Comparison of ENCODE assay signal across 16 mouse cellular contexts in the genomic region with DNA sequence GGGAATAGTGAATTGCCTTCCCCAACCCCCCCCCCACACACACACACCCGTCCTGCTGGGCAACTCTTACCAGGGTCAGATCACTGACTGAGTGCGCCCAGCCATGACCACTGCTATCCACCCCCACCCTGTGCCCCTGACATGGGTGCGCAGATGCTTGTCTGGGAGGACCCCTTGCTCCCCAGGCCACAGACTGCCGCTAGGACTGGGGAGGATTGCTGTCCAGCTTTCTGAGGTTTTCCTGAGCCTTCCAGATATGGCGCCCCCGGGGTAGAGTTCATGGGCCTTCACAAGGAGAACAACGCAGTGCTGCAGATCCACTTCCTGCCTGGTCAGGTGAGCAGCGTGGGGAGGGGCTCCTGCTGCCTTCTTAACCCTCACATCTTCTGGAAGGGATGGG. TPM values are rescaled to one million over a fixed set of nuclear protein-coding genes. Genes with fewer than 3 reads are reported as not detected.
DNase-seq lines count a peak whose midpoint lies in the region; ATAC-seq and TF ChIP-seq lines count a peak whose summit lies in the region.
"Had no signal": no experiment of that assay in that cellular context is flagged by ENCODE, and none has a peak within 500 bp of the region (broad histone marks: within the 10 kb centered on the region; RNA-seq: fewer than 3 reads in every experiment).

No protein-coding gene starts in this region.

- no peak for TF ChIP-seq POLR2A in liver, adult 2 months (IDR thresholded peaks at IDR 0.05; ENCODE audit: extremely low read depth, insufficient read depth, low read length)
- TF ChIP-seq POLR2A in small intestine, adult 2 months (IDR thresholded peaks at IDR 0.05; ENCODE audit: low read depth, low read length): no peak

- H3K9me3 ChIP-seq in liver, embryonic 11.5 days (ENCODE audit: control insufficient read depth, low read length): peaks cover 3% of the 10 kb centered on the region
- no peaks in the 10 kb centered on the region for H3K9me3 ChIP-seq in embryonic facial prominence, embryonic 15.5 days (replicated peaks)
- H3K9me3 ChIP-seq in kidney, embryonic 14.5 days (ENCODE audit: control insufficient read depth, low read length): no peaks in the 10 kb centered on the region
- H3K9me3 ChIP-seq: hindbrain, embryonic 15.5 days had no signal

- no peak for DNase-seq in liver, adult 2 months (ENCODE audit: extremely low read depth, low read depth, low spot score)
- no peak for DNase-seq in liver, embryonic 11.5 days (ENCODE audit: low spot score)
- no peak for DNase-seq in urinary bladder, adult 18-20 months (ENCODE audit: low spot score in 2 of 2)
- no peak for DNase-seq in ovary, postnatal 36 days (ENCODE audit: low spot score)
- DNase-seq: cerebellum, postnatal 10 days; right cerebral cortex, adult 18-20 months had no signal

- H3K27ac ChIP-seq in liver, adult 2 months (replicated peaks; ENCODE audit: insufficient read depth, low read depth, low read length): peak overlapping the region; percentile 6; the same call in 1 of the 2 replicates
- H3K27ac ChIP-seq in liver, embryonic 11.5 days (ENCODE audit: low read depth, low read length): no peak overlapping the region; the same call in 1 of the 2 replicates
- H3K27ac ChIP-seq in embryonic facial prominence, embryonic 15.5 days (replicated peaks): no peak overlapping the region
- H3K27ac ChIP-seq in kidney, embryonic 14.5 days (ENCODE audit: low read depth, low read length): peak overlapping the region; percentile 37
- H3K27ac ChIP-seq in small intestine, adult 2 months (ENCODE audit: insufficient read depth, low read depth, low read length): peak overlapping the region; percentile 43
- H3K27ac ChIP-seq: hindbrain, embryonic 15.5 days; limb, embryonic 12.5 days; macrophage had no signal

- H3K4me1 ChIP-seq in liver, adult 2 months (ENCODE audit: control insufficient read depth, insufficient read depth, low read length): peaks cover 17% of the 10 kb centered on the region
- peaks cover 43% of the 10 kb centered on the region for H3K4me1 ChIP-seq in liver, embryonic 11.5 days (replicated peaks; ENCODE audit: control insufficient read depth, insufficient read depth, low read length)
- H3K4me1 ChIP-seq in embryonic facial prominence, embryonic 15.5 days: peaks cover 20% of the 10 kb centered on the region
- peaks cover 27% of the 10 kb centered on the region for H3K4me1 ChIP-seq in kidney, embryonic 14.5 days (ENCODE audit: control insufficient read depth, insufficient read depth, low read length)
- peaks cover 36% of the 10 kb centered on the region for H3K4me1 ChIP-seq in small intestine, adult 2 months (ENCODE audit: control insufficient read depth, insufficient read depth, insufficient read length, low read length)
- H3K4me1 ChIP-seq: hindbrain, embryonic 15.5 days had no signal

- WGBS in liver, adult 2 months: 55% methylated on average over 8 of the region's 8 CpGs
- WGBS in liver, embryonic 11.5 days: 76% methylated on average over 8 of the region's 8 CpGs
- WGBS in embryonic facial prominence, embryonic 15.5 days: 56% methylated on average over 8 of the region's 8 CpGs
- WGBS in kidney, embryonic 14.5 days: 50% methylated on average over 8 of the region's 8 CpGs
- 31% methylated on average over 8 of the region's 8 CpGs for whole genome bisulfite sequencing in small intestine, adult 2 months

- H3K9ac ChIP-seq in liver, adult 2 months (ENCODE audit: low read depth, low read length): peak overlapping the region; percentile 25; the same call in 1 of the 2 replicates
- no peak overlapping the region for H3K9ac ChIP-seq in liver, embryonic 11.5 days (ENCODE audit: low read depth, low read length)
- H3K9ac ChIP-seq in embryonic facial prominence, embryonic 15.5 days: no peak overlapping the region
- H3K9ac ChIP-seq in kidney, embryonic 14.5 days (ENCODE audit: low read depth, low read length): 0 out of 2 replicates have a peak overlapping the region, but pooled peaks have one; percentile 19
- H3K9ac ChIP-seq: hindbrain, embryonic 15.5 days; limb, embryonic 12.5 days had no signal

- H3K79me2 ChIP-seq in liver, adult 2 months (ENCODE audit: control insufficient read depth, insufficient read depth, low read length): no peaks in the 10 kb centered on the region; the same call in 1 of the 2 replicates

- no peak for TF ChIP-seq CTCF in liver, adult 2 months (IDR thresholded peaks at IDR 0.05; ENCODE audit: low read depth, low read length)
- TF ChIP-seq CTCF in small intestine, adult 2 months (IDR thresholded peaks at IDR 0.05; ENCODE audit: extremely low read depth, insufficient read length, insufficient replicate concordance, low read depth, low read length): no peak

- no peak overlapping the region for H3K4me2 ChIP-seq in liver, embryonic 11.5 days
- H3K4me2 ChIP-seq in embryonic facial prominence, embryonic 15.5 days (replicated peaks): no peak overlapping the region
- H3K4me2 ChIP-seq in kidney, embryonic 14.5 days (replicated peaks; ENCODE audit: low read depth, low read length): peak overlapping the region; percentile 8; the same call in 1 of the 2 replicates
- H3K4me2 ChIP-seq: hindbrain, embryonic 15.5 days; limb, embryonic 12.5 days had no signal

- no peaks in the 10 kb centered on the region for H3K27me3 ChIP-seq in liver, adult 2 months (ENCODE audit: control insufficient read depth, insufficient read depth, low read length)
- no peaks in the 10 kb centered on the region for H3K27me3 ChIP-seq in liver, embryonic 11.5 days (replicated peaks; ENCODE audit: control insufficient read depth, insufficient read depth, low read length)
- no peaks in the 10 kb centered on the region for H3K27me3 ChIP-seq in embryonic facial prominence, embryonic 15.5 days
- no peaks in the 10 kb centered on the region for H3K27me3 ChIP-seq in kidney, embryonic 14.5 days (ENCODE audit: control insufficient read depth, insufficient read depth, low read length)
- H3K27me3 ChIP-seq in small intestine, adult 2 months (ENCODE audit: control insufficient read depth, insufficient read depth, low read length): no peaks in the 10 kb centered on the region
- H3K27me3 ChIP-seq: hindbrain, embryonic 15.5 days; limb, embryonic 12.5 days had no signal

- no peak for ATAC-seq in liver, embryonic 11.5 days (replicated peaks; ENCODE audit: low FRiP score)
- ATAC-seq in embryonic facial prominence, embryonic 15.5 days (ENCODE audit: insufficient number of reproducible peaks, low FRiP score, low TSS enrichment, low read depth): 0 out of 2 replicates have a peak, but pooled peaks have one; percentile 62
- ATAC-seq in kidney, embryonic 14.5 days (ENCODE audit: low FRiP score, low TSS enrichment): peak; percentile 70
- ATAC-seq: CD4-positive, CD25-positive, alpha-beta regulatory T cell, adult 4 months; midbrain, embryonic 16.5 days had no signal

- H3K36me3 ChIP-seq in liver, adult 2 months (ENCODE audit: control insufficient read depth, insufficient read depth, low read length): peaks cover 10% of the 10 kb centered on the region; the same call in 1 of the 2 replicates
- peaks cover 15% of the 10 kb centered on the region for H3K36me3 ChIP-seq in liver, embryonic 11.5 days (ENCODE audit: control insufficient read depth, insufficient read depth, low read length)
- H3K36me3 ChIP-seq in embryonic facial prominence, embryonic 15.5 days: peaks cover 9% of the 10 kb centered on the region; the same call in 1 of the 2 replicates
- peaks cover 24% of the 10 kb centered on the region; the same call in 1 of the 2 replicates for H3K36me3 ChIP-seq in kidney, embryonic 14.5 days (ENCODE audit: control insufficient read depth, insufficient read depth, low read length)
- H3K36me3 ChIP-seq in small intestine, adult 2 months (ENCODE audit: control insufficient read depth, insufficient read depth, low read length): peaks cover 52% of the 10 kb centered on the region
- H3K36me3 ChIP-seq: hindbrain, embryonic 15.5 days had no signal

- no peak overlapping the region for H3K4me3 ChIP-seq in liver, adult 2 months (ENCODE audit: insufficient read depth, low read depth, low read length)
- no peak overlapping the region for H3K4me3 ChIP-seq in liver, embryonic 11.5 days (ENCODE audit: low read depth, low read length)
- no peak overlapping the region for H3K4me3 ChIP-seq in embryonic facial prominence, embryonic 15.5 days (replicated peaks)
- no peak overlapping the region for H3K4me3 ChIP-seq in kidney, embryonic 14.5 days (ENCODE audit: low read length)
- H3K4me3 ChIP-seq in small intestine, adult 2 months (ENCODE audit: low read depth, low read length): no peak overlapping the region
- H3K4me3 ChIP-seq: hindbrain, embryonic 15.5 days; limb, embryonic 12.5 days had no signal

RNA-seq across cellular contexts. Expression of a gene that starts 14.0 kb away (rescaled TPM):
- total RNA-seq in liver, adult 2 months (2014; rRNA removed): 0.07 and 0.28 TPM in 2 replicates
- 0.51 and 0.56 TPM in 2 replicates for polyA plus RNA-seq in liver, adult 2 months (2012; rRNA removed)
- polyA plus RNA-seq in liver, embryonic 11.5 days (2014; fragmentation: Nextera tagmentation; extraction: Ambion mirVana): 0.56 and 0.89 TPM in 2 replicates
- 0.54 and 0.57 TPM in 2 replicates for polyA plus RNA-seq in embryonic facial prominence, embryonic 15.5 days (2015; fragmentation: Nextera tagmentation; extraction: Ambion mirVana)
- 2.8 and 5.5 TPM in 2 replicates for polyA plus RNA-seq in kidney, embryonic 14.5 days (2014; fragmentation: Nextera tagmentation; extraction: Ambion mirVana)
- 539 and 1,655 TPM in 2 replicates for polyA plus RNA-seq in small intestine, adult 2 months (2012; rRNA removed)
- total RNA-seq: adrenal gland, adult 18-20 months had no signal
- polyA plus RNA-seq: CD4-positive, CD25-positive, alpha-beta regulatory T cell, adult 4 months; forebrain, embryonic 11.5 days; limb, embryonic 12.5 days; midbrain, embryonic 16.5 days had no signal

RNA-seq across cellular contexts. Expression of a gene that starts 20.4 kb away (rescaled TPM):
- 15.8 and 17.2 TPM in 2 replicates for total RNA-seq in liver, adult 2 months (2014; rRNA removed)
- 46.8 and 52.7 TPM in 2 replicates for polyA plus RNA-seq in liver, adult 2 months (2012; rRNA removed)
- polyA plus RNA-seq in liver, embryonic 11.5 days (2014; fragmentation: Nextera tagmentation; extraction: Ambion mirVana): 15.6 and 18.7 TPM in 2 replicates
- polyA plus RNA-seq in embryonic facial prominence, embryonic 15.5 days (2015; fragmentation: Nextera tagmentation; extraction: Ambion mirVana): 21.8 and 22.6 TPM in 2 replicates
- 24.3 and 28.7 TPM in 2 replicates for polyA plus RNA-seq in kidney, embryonic 14.5 days (2014; fragmentation: Nextera tagmentation; extraction: Ambion mirVana)
- polyA plus RNA-seq in small intestine, adult 2 months (2012; rRNA removed): 140 and 268 TPM in 2 replicates

RNA-seq across cellular contexts. Expression of a gene that starts 29.7 kb away (rescaled TPM):
- total RNA-seq in liver, adult 2 months (2014; rRNA removed): 4.0 and 5.8 TPM in 2 replicates
- polyA plus RNA-seq in liver, adult 2 months (2012; rRNA removed): 11.2 and 15.6 TPM in 2 replicates
- polyA plus RNA-seq in liver, embryonic 11.5 days (2014; fragmentation: Nextera tagmentation; extraction: Ambion mirVana): 36.1 and 36.4 TPM in 2 replicates
- polyA plus RNA-seq in embryonic facial prominence, embryonic 15.5 days (2015; fragmentation: Nextera tagmentation; extraction: Ambion mirVana): 31.5 and 34.8 TPM in 2 replicates
- 26.2 and 34.9 TPM in 2 replicates for polyA plus RNA-seq in kidney, embryonic 14.5 days (2014; fragmentation: Nextera tagmentation; extraction: Ambion mirVana)
- 24.3 and 40.8 TPM in 2 replicates for polyA plus RNA-seq in small intestine, adult 2 months (2012; rRNA removed)

RNA-seq across cellular contexts. Expression of a gene that starts 30.8 kb away (rescaled TPM):
- total RNA-seq in liver, adult 2 months (2014; rRNA removed): 2.9 and 3.8 TPM in 2 replicates
- polyA plus RNA-seq in liver, adult 2 months (2012; rRNA removed): 8.9 and 9.7 TPM in 2 replicates
- polyA plus RNA-seq in liver, embryonic 11.5 days (2014; fragmentation: Nextera tagmentation; extraction: Ambion mirVana): 13.5 and 14.0 TPM in 2 replicates
- polyA plus RNA-seq in embryonic facial prominence, embryonic 15.5 days (2015; fragmentation: Nextera tagmentation; extraction: Ambion mirVana): 19.0 TPM in 2 replicates
- polyA plus RNA-seq in kidney, embryonic 14.5 days (2014; fragmentation: Nextera tagmentation; extraction: Ambion mirVana): 14.2 and 17.5 TPM in 2 replicates
- polyA plus RNA-seq in small intestine, adult 2 months (2012; rRNA removed): 26.1 and 52.6 TPM in 2 replicates

RNA-seq across cellular contexts. Expression of a gene that starts 55.5 kb away (rescaled TPM):
- total RNA-seq in liver, adult 2 months (2014; rRNA removed): 0.13 TPM in 1 of 2 replicates, not detected in the other
- 0.14 and 0.38 TPM in 2 replicates for polyA plus RNA-seq in liver, adult 2 months (2012; rRNA removed)
- 39.5 and 45.9 TPM in 2 replicates for polyA plus RNA-seq in liver, embryonic 11.5 days (2014; fragmentation: Nextera tagmentation; extraction: Ambion mirVana)
- 19.6 and 23.0 TPM in 2 replicates for polyA plus RNA-seq in embryonic facial prominence, embryonic 15.5 days (2015; fragmentation: Nextera tagmentation; extraction: Ambion mirVana)
- 2.3 and 2.9 TPM in 2 replicates for polyA plus RNA-seq in kidney, embryonic 14.5 days (2014; fragmentation: Nextera tagmentation; extraction: Ambion mirVana)
- polyA plus RNA-seq in small intestine, adult 2 months (2012; rRNA removed): 0.72 and 2.2 TPM in 2 replicates

Comparison
In these comparisons a context has a peak if more than half of its experiments do, and no peak if none do; other contexts are left out.
1. H3K27ac ChIP-seq: peak in liver, adult 2 months (single experiment), kidney, embryonic 14.5 days (single experiment) and small intestine, adult 2 months (single experiment); none in liver, embryonic 11.5 days (single experiment) and embryonic facial prominence, embryonic 15.5 days (single experiment).
2. H3K9ac ChIP-seq: peak in liver, adult 2 months (single experiment) and kidney, embryonic 14.5 days (single experiment); none in liver, embryonic 11.5 days (single experiment) and embryonic facial prominence, embryonic 15.5 days (single experiment).
3. RNA of a gene that starts 14.0 kb away (polyA plus RNA-seq): 539 to 1,655 TPM in small intestine, adult 2 months; 2.8 to 5.5 TPM in kidney, embryonic 14.5 days, 0.56 to 0.89 TPM in liver, embryonic 11.5 days, 0.54 to 0.57 TPM in embryonic facial prominence, embryonic 15.5 days and 0.51 to 0.56 TPM in liver, adult 2 months; every median in the first group is over 10 times any median in the second.